17 mouse cellular contexts compared by ENCODE assay signal in genomic region chr16:14439081-14439480, GRCm38 (mm10).
DNase-seq lines count a peak whose midpoint lies in the region; ATAC-seq and TF ChIP-seq lines count a peak whose summit lies in the region.
"Had no signal": no experiment of that assay in that cellular context is flagged by ENCODE, and none has a peak within 500 bp of the region (broad histone marks: within the 10 kb centered on the region; RNA-seq: fewer than 3 reads in every experiment).

No protein-coding gene starts in this region.

- no peak for TF ChIP-seq POLR2A in bone marrow macrophage, adult 2 months (IDR thresholded peaks at IDR 0.05; ENCODE audit: borderline replicate concordance, low read depth, low read length)

- ATAC-seq in megakaryocyte progenitor cell, adult 5-6 weeks (replicated peaks; ENCODE audit: poor library complexity), result peak; percentile 97
- no peak for ATAC-seq in cerebellum, adult (ENCODE audit: insufficient number of reproducible peaks, low FRiP score, low TSS enrichment)
- ATAC-seq: Patski had no signal

- peak overlapping the region; percentile 24; the same call in 1 of the 2 replicates for H3K27ac ChIP-seq in bone marrow macrophage, adult 2 months (ENCODE audit: insufficient read depth, low read depth, low read length)
- H3K27ac ChIP-seq: embryonic facial prominence, embryonic 13.5 days; forebrain, embryonic 10.5 days; liver, embryonic 13.5 days; stomach, postnatal 0 days had no signal

- TF ChIP-seq CTCF in bone marrow macrophage, adult 2 months (IDR thresholded peaks at IDR 0.05; ENCODE audit: low read depth, low read length), result no peak

- peaks cover 22% of the 10 kb centered on the region for H3K4me1 ChIP-seq in bone marrow macrophage, adult 2 months (ENCODE audit: control insufficient read depth, insufficient read depth, low read length)
- H3K4me1 ChIP-seq: forebrain, embryonic 10.5 days; liver, embryonic 13.5 days had no signal

- DNase-seq in testis, postnatal 10 days (ENCODE audit: low spot score), result peak; percentile 36
- no peak for DNase-seq in testis, postnatal 14 days (ENCODE audit: low spot score)
- no peak for DNase-seq in T-cell, adult 2 months (ENCODE audit: low spot score)
- no peak for DNase-seq in layer of hippocampus, adult 18-20 months (ENCODE audit: low spot score in 2 of 2)
- DNase-seq: heart, adult 18-20 months; kidney, postnatal 4 days; layer of hippocampus, postnatal 36 days; liver, embryonic 13.5 days; lung, postnatal 14 days; midbrain, embryonic 14.5 days had no signal

- H3K4me3 ChIP-seq in bone marrow macrophage, adult 2 months (ENCODE audit: insufficient read depth, low read length), result no peak overlapping the region
- H3K4me3 ChIP-seq: embryonic facial prominence, embryonic 13.5 days; forebrain, embryonic 10.5 days; liver, embryonic 13.5 days had no signal
